Mouse (Mus musculus): ENCODE results near the gene Brsk1.
A peak's percentile ranks its signal among the peaks of the same experiment; 100 is the strongest.

Brsk1 gene

DNA sequence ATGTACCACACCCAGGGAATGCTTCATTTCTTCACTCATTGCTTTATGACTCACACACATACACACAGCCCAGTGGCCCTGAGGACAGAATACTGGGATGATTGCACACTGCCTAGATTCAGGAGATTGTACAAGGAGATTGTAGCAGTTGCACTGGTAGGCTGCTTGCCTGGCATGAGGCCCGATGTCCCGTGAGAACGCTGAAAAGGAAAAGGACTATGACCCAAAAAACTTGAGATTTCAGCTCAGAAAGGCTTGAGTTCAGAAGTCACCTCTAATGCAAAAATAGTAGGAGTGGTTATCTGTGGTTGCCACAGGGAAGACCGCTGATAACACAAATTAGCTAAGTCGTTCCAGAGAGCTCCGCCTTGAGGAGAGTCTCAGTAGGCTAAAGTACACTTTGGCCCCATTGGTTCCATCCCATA lies 42.6 kb downstream of the Brsk1 start:
- no peak for DNase-seq (ENCODE audit: low read depth in 1 of 2, low spot score in 2 of 2)

DNA sequence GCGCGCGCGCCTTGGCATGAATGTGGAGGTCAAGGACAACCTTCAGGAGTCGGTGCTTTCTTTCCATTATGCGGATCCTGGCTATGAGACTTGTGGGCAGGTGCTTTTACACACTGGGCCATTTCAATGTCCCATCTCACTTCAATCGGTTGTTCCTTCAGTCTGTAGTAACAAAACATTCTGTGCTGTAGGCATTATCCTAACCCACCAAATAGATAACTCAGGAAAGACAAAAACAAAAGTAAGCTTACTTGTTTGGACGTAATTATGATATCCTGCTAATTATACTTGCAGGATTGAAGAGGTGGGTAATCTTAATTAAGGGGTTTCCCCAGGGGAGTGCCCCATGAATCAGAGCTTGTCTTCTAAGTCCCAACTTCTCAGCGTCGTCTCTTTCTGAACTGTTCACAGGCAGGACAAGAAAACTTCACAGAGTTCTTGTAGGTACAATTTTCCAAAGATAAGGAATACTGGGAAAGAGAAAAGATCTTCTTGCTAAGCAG lies 48.7 kb downstream of the Brsk1 start:
- no peak for DNase-seq (ENCODE audit: low read depth in 1 of 2, low spot score in 2 of 2)

DNA sequence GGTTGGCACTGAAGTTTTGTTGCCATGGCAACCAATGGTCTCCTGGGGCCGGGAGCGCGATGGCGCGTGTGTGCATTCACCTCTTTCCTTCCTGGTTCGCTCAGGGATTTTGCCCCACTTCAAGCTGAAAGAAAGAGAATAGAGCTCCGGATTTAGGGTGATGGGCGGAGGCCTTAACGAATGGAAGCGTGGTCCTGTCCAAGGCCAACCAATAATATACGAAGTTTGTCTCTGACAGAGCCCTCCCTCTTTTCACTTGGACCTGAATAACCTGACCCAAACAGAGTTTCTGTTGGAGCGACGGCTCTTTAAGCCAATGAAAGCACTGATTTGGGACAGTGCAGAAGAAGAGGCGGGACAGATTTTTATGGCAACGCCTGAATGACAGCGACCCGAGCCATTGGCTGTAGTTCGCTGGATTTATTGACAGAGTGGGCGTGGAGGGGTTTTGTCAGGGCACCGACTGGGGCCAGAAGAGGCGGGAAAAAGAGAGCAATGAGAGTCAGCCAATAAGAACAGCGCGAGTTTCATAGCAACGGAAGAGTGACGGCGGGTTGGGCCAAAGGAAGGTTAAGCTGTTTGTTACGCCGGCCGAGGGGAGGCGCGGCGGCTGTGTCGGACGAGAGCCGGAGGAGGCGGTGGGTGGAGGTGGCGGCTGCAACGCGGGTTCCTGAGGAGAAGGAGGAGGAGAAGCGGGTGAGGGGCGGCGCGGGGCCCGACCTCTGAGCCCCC lies 49.3 kb downstream of the Brsk1 start, which contains the start of gene Kmt5c:
Gene Kmt5c, plus strand, starts transcription at position 572 of the 732 bp plus-strand sequence.
- DNase-seq (ENCODE audit: low read depth in 1 of 2, low spot score in 2 of 2), result peak; percentile 93 to 97

DNA sequence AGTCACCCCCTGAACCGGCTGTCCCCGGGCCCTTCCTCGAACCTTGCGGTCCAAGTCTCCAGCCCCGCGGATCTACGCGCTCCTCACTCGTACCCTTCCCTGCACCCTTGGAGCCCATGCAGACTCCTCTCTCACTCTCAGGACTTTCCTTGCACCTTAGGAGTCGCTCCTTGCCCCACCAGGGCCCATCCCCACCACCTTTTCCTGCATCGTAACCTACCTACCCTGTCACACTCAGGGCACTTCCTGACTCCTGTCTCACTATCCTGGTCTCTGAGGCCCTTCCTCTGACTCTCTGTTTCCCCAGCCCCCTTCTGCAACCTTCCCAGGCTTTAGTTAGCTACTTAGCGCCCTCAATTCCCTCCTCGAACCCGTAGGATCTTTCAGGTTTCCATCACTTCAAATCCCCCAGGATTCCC lies 49.9 kb downstream of the Brsk1 start:
- DNase-seq (ENCODE audit: low read depth in 1 of 2, low spot score in 2 of 2), result no peak

DNA sequence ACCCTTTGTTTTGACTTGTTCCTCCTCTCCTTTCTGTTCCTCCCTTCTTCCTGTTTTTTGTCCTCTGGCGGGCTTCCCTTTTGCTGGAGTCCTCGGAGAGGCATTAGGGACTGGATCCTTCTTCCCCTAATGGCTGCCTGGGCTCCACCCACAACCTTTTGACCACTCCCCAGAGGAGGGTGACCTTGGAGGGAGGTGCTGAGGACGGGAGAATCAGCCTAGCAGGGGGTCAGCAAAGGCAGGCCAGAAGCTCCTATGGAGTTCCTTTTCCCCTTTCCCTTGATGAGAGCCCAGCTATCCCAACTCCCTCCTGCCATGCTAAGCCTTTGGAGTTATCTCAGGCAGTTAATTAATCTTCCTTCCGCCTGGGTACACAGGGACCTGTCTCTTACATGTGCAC lies 50.7 kb downstream of the Brsk1 start:
- DNase-seq (ENCODE audit: low read depth in 1 of 2, low spot score in 2 of 2), result peak; percentile 41 to 44

DNA sequence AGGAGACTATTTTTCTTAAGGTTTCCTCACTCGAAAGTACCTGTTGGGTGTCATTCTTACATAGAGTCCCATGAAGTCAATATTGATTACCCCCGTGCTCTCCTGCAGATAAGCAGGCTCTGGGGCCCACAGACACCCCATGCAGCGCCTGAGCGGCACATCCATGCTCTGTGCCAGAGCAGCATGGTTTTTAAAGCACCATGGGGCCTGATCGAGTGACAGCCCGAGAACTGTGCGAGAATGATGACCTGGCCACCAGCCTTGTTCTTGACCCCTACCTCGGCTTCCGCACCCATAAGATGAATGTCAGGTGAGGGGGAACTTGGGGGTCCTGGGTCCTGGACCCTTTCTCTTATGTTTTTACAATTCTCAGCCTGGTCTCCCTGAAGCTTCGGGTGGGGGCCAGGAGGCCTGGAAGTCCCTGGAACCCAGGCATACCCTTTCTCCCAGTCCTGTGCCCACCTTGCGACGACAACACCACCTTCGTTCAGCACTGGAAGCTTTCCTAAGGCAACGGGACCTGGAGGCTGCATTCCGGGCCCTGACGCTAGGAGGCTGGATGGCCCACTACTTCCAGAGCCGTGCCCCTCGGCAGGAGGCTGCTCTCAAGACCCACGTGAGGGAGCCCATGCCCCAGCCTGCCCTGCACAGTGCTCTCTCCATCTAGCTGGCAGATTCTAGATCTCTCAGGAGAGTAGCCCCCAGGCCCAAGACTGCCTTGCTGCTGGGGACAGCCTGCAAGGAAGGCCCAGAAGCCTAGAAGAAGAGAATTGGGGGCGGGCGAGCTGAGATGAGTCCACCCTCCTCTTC lies 51.5 kb downstream of the Brsk1 start:
- DNase-seq (ENCODE audit: low read depth in 1 of 2, low spot score in 2 of 2), result no peak

DNA sequence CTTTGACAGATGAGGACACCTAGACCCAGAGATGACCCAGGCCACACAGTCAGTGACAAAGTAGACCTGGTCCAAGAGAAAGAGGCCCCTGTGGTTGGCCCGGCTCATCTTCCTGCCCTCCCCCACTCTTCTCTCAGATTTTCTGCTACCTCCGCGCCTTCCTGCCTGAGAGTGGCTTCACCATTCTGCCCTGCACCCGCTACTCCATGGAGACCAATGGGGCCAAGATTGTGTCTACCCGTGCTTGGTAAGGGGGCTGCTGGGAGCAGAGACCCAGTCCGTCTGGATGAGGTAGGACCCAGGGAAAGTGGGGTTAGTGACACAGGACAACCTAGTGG lies 52.0 kb downstream of the Brsk1 start:
- no peak for DNase-seq (ENCODE audit: low read depth in 1 of 2, low spot score in 2 of 2)

DNA sequence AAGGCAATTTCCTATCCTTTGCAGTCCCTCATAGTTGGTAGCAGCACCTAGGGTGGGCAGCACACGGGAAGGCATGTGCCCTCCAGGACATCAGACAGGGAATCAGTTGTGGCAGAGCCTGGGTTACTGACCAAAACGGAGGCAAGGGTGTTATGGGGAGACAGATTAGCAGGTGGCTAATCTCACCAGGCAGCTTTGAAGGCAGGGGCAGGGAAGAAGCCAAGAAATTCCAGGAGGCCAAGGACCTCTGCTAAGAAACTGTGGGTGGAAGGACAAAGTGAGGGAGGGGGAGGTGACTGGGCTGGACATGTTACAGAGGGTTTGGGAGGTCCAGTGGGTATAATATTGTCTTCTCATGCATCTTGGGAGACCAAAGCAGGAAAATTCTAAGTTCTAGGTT lies 53.0 kb downstream of the Brsk1 start:
- no peak for DNase-seq (ENCODE audit: low read depth in 1 of 2, low spot score in 2 of 2)

DNA sequence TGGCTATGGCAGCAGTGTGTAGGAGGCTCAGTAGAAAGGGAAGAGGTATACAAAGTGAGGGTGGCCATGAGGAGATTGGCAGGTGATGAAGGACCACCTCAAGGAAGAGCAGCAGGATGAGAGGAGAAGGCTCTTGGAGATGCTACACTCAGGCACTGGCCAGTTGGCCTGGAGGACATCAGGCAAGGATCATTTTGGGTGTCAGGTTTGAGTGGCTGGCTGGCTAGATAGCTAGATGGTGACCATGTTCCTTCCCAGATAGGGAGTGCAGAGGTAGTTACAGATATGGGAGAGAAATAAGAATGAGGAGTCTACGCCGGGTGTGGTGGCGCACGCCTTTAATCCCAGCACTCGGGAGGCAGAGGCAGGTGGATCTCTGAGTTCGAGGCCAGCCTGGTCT lies 54.5 kb downstream of the Brsk1 start:
- no peak for DNase-seq (ENCODE audit: low read depth in 1 of 2, low spot score in 2 of 2)

DNA sequence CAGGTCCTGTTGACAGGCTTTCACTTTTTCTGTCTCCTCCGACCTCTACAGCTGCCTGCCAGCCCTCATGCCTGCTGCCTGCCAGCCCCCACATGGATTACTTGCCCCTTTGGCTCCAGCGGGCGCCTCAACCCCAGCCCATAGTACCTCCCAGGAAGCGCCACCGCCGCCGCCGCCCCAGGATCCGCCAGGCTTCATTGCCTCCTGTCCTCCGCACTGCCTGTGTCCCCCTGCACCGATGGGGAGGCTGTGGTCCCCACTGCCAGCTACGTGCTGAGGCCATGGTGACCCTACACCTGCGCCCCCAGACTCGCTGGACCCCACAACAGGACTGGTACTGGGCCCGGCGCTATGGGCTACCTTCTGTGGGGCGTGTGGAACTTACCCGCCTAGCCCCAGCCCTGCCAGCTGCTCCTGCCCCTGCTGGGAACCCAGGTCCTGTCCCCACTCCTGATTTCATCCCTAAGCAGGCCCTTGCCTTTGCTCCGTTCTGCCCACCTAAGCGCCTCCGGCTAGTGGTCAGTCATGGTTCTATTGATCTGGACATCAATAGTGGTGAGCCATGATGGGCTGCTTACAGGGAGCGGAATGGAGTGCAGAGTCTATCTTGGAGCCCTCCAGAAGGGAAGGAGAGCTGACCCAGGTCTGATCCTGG lies 56.0 kb downstream of the Brsk1 start:
- DNase-seq (ENCODE audit: low read depth in 1 of 2, low spot score in 2 of 2), result no peak

DNA sequence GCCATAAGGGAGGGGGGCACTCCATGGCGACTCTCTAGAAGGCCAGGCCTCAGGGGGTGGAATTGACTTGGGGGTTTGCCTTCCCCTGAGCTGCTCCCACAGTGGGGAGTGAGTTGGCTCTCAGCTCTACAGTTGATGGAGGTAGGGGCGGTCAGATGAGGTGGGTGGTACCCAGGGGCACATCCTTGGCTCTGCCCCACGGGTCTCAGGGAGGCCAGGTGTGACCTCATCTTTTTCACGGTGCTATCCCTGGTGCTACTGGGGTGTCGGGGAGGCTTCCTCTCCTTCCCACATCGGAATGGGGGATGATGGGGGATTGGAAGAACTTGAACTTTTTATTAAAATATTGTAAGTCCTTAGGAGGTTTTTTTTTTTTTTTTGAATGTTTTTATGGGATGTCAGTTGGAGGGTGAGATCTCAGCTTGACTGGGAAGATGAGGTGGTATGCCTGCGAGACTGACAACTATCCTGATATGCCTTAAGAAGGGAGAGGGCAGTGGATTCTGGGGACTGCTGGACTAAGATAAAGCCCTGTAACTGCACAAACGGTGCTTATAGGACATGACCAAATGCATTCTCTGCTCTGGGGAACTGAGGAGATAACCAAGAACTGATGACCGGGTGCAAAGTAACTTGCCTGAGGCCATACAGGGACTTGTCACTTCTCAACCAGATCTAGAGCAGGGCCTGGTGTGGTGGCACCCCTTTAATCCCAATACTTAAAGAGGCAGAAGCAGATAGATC lies 56.9 kb downstream of the Brsk1 start:
- no peak for DNase-seq (ENCODE audit: low read depth in 1 of 2, low spot score in 2 of 2)

DNA sequence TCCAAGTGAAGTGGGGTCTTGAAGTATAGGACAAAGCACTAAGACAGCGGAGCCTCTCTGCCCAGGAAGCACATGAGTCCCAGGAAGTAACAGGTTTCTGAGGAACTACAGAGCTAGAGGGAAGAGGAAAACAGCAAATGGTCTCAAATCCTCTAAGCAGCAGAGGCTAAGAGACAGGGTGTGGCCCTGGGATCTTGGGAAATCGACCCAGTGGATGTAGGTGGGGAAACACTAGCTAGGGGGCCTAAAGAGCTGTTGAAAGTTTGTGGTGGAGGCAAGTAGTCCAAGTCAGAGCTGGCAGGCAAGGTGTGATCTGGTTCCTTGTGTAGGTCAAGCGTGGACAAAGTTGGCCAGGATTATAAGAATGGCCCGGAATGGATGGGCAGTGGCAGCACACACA lies 57.9 kb downstream of the Brsk1 start:
- no peak for DNase-seq (ENCODE audit: low read depth in 1 of 2, low spot score in 2 of 2)

DNA sequence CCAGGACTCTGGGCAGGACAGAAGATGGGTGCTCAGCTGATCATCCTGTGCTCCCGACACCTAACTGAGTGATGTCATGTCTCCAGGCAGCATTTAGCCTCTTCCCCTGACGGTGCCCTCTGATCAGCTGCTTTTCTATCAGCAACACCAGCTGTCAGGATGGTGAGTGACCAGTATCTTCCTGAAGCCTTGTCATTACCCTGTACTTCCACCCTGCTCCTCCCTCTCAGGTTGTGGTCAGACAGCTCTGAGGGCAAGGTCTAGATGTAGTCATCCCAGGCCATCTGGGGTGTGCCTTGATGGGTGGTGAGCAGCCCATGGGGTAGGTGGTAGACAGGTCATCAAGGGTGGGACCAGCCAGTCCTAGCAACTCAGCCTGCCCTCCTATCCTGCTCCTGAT lies 58.8 kb downstream of the Brsk1 start:
- no peak for DNase-seq (ENCODE audit: low read depth in 1 of 2, low spot score in 2 of 2)

DNA sequence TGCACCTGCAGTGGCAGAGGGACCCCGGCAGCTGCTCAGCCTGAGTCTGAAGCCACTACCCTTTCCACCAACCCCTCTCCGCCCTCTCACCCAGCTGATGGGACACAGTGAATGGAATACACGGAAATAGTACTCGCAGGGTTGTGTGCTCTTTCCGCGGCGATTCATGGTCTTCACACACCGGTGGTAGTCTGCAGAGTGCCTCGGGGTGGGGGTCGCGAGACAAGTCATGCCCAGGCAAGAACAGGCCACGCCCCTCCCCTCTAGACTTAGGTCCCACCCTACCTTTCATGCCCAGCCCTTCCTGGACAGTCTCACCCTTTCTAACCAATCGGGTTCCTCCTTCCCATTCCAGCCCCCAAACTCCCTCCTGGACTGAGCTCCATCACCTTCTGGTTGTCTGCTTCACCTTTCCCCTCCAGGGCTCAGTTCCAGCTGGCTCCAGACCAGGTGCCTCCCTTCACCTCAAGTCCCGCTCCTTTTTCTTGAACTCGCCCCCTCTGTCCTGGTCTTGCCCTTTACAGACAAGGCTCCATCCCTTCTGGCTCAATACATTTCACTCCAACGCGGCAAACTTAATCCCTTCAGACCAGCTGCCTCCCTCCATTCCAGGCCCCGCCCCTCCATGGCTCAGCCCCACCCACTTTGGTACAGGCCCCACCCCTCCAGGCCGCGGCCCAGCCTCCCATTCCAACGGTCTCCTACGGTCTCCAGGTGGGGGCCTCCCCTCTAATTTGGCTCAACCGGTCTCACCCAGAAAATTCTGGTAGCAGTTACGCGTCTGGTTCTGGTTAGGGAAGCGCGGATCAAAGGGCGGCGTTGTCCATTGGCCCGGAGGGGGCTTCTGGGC lies 61.8 kb downstream of the Brsk1 start:
- no peak for DNase-seq (ENCODE audit: low read depth in 1 of 2, low spot score in 2 of 2)

DNA sequence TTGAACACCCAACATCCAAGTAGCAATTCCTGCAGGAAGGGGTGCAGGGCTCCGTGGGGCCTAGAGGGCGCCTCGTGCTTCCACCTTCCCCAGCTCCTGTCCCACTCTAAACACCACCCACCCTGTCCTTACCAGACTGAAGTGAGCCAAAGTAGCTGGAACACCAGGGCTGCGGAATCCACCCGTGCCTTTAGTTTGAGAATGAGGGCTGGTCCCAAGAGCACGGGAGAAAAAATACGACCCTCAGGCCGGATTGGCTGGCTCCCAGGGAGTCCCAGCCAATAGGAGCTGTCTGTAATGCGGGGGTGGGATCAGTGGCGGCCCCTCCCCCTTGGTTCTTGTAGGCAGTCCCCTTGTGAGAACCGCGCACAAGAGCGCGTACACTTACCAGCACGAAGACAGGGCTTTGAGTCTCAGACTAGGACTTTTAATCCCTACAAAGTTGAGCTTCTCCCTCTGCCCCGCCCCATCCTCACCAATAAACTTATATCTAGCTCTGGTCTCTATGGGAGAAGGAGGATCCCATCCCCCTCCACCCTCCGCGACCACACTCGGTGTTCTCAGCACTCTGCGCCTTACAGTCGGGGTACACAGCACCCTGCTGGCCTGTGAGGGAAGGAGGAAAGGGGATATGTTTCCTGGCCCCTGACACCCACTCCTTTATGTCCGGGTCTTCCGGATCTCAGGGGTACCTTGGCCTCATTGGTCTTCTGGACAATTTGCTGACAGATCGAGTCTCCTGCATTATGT lies 62.6 kb downstream of the Brsk1 start, which contains the start of gene Cox6b2:
Gene Cox6b2, minus strand, starts transcription at position 274 of the 750 bp plus-strand sequence.
- peak; percentile 38 to 45 for DNase-seq (ENCODE audit: low read depth in 1 of 2, low spot score in 2 of 2)

DNA sequence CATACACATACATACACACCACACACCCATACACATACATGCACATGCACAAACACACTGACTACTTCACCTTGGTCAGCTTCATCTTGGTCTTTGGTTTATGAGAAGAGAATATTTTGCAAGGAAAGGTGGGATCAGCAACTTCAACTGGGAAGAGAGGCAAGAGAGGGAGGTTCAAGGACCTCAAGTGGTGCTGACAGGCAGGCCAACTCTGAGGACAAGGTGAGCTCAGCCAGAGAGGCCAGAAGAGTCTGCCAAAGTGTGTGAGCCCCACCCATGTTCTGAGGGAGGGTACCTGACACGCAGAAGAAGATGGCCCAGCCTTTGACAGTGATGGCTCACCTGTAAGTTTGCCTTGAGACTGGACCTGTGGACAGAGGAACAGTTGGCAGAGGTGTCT lies 69.3 kb downstream of the Brsk1 start:
- DNase-seq (ENCODE audit: low read depth in 1 of 2, low spot score in 2 of 2), result no peak

DNA sequence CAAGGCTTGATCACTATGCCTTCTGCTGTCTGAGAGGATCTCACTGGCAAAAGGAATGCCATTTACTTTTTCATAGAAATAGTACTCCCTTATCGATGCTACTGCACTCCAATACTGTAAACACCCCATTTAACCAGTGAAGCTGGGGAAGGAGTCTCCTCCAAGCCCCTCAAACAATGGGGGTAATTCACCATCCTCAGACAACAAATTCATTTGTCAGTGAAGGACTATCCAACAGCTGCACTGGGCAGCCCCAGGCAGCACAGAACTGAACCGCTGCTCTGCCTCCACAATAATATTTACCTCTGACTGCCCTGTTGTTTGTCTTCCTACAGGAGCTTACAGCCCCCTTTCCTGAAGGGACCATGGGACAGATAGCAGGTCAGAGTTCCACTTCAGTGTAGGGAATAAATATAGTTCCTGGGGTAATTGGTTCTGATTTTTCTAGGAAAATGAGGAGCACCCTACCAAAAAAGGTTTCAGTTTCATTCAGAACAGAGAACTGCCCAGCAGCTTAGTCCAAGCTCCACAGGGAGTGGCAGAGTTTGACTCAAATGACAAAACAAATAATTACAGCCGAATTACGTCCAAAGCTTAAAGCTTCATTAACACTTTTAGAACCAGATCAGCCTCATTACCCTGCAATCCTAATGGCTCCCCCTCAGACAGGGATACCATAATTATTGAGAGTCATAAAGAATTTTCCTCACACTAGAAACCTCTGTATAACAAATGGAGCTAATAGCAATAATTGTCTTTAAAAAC lies 74.7 kb downstream of the Brsk1 start:
- DNase-seq (ENCODE audit: low read depth in 1 of 2, low spot score in 2 of 2), result no peak
